Mouse (Mus musculus) mouse embryonic stem cell (cell line): ENCODE measurements around the gene 4933405L10Rik.

Experiments
- in situ Hi-C, 2 experiments: fragments of 300-500 bp; cut with MboI; formaldehyde crosslinking; loops; 1 replicate in 1 of 2; 3 replicates in 1 of 2; pipeline ENCODE4 v1.14.3; 2019 to 2020; ENCODE audit warnings: low sequenced_read_pairs in 2 of 2, low pct_unique_long_range_greater_than_20kb in 1 of 2, mixed read lengths in 1 of 2; ENCODE audit not compliant: unreplicated experiment in 1 of 2

The 4933405L10Rik gene

DNA sequence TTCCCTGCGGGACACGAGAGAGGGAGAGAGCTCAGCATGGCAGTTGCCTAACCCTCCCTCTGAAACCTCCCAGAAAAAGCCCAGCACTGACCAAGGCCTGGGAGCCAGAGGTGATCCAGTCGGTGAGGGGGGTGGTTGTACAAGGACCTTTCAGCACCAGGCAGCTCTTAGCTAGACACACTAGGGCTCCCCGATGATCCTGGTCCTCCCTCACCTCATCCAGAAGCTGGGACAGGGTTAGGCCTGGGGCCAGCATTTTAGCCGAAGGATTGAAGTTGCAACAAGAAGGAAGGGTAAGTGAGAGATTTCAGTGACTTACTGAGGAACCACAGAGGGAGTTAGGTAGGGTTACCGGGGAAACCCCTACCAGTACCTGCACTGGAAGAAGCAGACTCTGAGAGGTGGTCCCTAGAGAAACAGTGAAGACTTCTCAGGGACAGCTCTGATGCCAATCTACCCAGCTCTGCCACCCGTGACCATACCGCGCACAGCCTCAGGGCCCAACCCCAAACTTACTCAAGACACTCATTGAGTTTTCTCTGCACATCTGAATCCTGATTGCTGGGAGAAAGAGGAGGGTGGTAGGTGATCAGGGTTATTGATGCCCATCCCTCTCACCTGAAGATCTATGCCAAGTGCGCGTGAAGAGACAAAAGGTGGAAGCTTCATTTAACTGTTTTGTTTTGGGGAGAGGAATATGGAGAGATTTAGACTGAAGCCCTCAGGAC lies 7.8 kb upstream of the 4933405L10Rik start:
- in situ Hi-C loops, result no loop called here

DNA sequence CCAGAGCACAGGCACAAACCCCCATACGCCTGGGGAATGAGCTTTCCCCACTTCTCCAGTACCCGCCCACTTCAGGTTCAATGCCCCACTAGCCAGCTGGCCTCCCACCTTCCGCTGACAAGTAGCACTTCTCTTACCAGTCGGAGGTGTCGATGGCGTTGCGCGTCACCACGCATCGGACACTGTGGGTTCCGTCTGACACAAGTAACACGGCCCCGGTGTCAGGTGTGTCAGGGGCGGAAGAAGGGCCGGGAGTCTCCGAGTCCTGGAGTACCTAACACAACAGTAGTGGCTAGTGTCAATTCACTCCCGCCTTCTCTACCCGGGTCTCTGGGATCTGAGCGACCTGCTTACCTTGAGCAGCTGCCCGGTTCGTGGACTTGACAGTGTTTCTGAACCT lies 6.9 kb upstream of the 4933405L10Rik start:
- in situ Hi-C loops, result no loop called here

DNA sequence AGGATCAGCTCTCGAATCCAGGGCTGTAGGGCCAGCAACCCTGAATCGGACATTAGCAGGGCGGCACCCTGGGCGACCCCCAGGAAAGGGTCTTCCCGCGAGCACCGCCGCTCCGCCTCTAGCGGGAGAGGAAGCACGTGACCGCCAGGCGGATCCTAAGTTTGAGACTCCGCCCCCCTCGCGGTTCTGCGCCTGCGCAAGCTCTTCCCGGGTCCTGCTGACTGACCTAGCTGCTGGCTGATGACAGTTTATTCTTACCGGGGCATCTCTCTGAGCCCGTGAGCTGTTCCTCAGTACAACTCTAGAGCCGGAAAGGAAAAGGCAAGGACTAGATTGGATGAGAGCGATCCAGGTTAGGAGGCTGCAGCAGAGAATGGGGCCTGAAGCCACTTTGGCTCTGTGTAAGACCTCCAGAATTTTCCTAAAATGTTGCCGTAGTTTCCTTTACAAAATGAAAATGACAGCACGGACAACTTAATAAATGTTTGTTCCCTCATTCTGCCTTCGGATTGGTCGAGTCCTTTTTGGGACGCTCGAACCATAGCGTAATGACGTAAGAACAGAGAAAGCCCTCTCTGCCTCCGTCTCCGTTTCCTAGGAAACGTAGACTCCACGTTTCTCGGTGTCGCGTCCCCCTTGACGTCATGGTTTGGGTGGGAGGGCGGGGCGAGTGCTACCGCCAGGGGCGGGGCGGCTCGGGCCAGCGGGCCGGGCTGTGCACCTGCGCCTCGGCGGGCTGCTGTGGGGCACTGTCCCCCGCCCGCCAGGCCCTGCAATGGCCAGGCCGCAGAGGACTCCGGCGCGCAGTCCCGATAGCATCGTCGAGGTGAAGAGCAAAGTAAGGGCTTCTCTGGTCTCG lies 6.3 kb upstream of the 4933405L10Rik start, which contains the start of the genes Acd and Pard6a:
Acd (minus strand) TSS at position 137 of the 859 bp plus-strand sequence.
Pard6a (plus strand) TSS at position 183 of the 859 bp plus-strand sequence.
- in situ Hi-C loops, result no loop called here

DNA sequence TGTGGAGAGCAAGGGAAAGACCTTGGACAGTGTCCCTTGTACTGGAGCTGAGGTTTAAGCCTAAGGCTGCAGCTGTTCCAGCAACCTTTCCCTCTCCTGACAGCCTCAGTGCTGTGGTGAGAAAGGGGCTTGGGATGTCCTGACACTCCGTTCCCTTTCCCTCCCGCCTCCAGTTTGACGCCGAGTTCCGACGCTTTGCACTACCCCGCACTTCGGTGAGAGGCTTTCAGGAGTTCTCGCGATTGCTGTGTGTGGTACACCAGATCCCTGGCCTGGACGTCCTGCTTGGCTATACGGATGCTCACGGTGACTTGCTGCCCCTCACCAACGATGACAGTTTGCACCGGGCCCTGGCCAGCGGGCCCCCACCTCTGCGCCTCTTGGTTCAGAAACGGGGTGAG lies 5.5 kb upstream of the 4933405L10Rik start:
- in situ Hi-C loops, result no loop called here

DNA sequence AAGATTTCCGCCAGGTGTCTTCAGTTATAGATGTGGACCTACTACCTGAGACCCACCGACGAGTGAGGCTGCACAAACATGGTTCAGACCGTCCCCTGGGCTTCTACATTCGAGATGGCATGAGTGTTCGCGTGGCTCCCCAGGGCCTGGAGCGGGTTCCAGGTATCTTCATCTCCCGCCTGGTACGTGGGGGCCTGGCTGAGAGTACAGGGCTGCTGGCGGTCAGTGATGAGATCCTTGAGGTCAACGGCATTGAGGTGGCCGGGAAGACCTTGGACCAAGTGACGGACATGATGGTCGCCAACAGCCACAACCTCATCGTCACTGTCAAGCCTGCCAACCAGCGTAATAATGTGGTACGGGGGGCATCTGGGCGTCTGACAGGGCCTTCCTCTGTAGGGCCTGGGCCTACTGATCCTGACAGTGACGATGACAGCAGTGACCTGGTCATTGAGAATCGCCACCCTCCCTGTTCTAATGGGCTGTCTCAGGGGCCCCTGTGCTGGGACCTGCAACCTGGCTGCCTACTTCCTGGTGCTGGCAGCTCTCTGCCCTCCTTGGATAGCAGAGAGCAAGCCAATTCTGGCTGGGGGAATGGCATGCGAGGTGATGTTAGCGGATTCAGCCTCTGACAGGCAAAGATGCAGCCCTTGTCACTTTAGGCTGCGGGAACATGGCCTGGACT lies 4.6 kb upstream of the 4933405L10Rik start:
- in situ Hi-C loops, result no loop called here

DNA sequence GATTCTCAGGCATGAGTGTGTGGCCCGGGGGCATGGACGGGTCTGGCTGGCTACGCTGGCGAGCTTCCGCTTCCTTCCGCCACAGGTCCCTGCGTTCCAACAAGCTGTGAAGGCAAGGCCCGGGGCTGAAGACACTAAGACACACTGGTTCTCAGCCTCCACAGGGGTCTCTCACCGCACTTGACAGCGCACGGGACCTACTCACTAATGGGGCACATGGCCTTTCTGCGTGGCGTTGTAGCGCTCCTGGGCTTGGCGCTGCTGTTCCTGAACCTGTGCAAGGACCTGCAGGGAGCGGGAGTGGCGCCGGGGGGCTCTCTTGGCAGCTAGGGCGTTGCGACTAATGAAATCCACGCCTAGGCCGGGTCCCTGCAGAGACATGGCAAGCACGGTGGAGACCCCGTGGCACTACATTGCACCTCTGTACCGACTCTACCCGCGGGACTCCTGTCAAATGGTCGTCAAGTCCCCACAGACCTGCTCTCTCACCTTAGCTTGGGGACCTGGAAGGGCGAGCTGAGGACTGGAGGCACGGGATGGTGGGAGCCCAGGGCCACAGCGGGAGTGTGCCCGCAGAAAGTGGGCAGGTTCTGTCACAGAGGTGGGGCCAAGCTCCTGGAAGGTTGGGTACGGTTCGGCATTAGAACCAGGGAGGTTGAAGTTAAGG lies 3.2 kb upstream of the 4933405L10Rik start:
- in situ Hi-C loops, result no loop called here

DNA sequence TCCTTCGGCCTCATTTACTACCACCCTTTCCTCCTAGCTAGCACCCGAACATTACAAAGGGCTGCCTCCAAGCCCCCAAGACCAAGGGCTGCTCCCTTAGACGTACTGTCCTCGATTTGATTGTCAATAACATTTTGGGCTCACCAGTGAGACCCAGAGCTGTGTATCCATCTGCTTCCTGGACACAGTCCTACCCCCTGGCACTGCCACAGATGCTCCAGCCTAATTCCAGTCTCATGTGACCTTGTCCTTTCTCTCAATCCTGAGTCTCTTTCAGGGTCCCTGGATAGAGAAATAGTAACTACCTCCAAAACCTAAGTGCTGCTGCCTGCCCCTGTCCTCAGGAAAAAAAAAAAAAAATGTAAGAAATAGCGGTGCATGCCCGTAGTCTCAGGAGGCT lies 2.5 kb upstream of the 4933405L10Rik start:
- in situ Hi-C loops, result no loop called here

DNA sequence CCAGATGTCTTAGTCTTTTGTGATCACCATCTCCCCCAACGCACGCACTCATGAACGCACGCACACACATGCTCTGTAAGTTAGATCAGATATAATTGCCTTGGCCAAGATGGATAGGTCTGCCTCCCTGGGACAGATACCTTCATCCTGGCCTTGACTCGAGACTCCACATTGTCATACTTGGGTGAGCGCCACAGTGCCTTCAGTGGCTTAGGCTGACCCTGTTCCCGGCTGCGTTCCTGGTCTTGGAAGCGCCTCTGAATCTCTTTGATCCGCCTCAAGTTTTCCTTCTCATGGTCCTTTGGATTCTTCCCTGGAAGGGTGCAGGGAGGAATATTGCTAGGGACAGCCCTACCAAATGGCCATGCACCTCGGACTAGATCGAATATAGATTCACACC lies 1.0 kb upstream of the 4933405L10Rik start:
- in situ Hi-C loops, result no loop called here

DNA sequence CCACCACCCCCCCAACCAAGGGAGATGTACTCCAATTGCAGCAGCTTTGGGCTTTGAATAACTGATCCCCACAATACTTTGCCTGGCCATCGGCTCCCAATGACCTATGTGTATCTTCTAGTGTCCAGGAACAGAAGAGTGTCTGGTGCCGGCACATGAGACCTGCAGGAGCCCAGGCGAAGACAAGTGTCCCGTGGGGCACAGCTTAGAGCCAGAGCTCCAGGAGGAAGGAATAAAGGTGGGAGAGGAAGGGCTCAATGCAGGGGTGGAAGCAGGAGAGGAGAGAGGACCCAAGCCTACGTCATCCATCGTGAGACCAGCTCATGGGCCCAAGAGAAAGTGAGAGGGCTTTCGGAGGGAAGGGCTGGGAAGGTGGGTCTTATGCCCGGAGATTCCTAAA lies 1.2 kb downstream of the 4933405L10Rik start:
- in situ Hi-C loops, result no loop called here

DNA sequence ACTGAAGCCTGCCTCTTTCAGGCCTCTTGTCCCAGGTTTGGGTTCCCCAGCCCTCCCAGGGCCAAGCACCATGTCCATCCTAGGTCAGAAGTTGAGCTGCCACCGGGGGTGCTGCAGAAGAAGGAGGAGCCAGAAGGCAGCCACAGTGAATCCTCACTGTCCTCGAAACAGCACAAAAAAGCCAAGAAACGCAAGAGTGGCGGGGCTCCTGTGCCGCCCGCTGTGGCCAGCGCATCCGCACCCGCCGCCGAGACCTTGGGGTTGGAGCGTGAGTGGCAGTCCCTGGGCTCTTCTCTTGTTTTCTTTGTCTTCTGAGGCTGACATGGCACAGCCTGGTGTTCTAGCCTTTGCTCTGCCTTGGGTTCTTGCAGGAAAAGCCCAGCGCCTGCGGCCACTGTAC lies 1.9 kb downstream of the 4933405L10Rik start:
- in situ Hi-C loops, result no loop called here

DNA sequence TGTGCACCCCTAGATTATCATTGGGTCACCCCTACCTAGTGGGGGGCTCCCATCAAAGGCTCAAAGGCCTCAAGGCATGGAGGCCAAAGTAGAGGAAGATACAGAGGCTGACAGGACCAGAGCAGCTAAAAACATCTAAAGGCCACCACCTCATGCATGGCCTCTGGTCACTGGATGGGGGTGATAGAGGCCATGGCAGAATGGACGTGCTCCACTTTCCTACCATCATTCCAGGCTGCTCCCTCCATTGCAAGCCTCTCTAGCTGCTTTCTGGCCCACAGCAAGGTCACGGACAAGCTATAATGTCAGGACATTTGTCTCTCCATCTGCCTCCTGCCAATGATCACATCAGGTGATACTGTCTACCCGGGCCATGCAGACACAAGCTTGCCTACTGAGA lies 4.8 kb downstream of the 4933405L10Rik start:
- in situ Hi-C loops, result loop anchor here in 1 of 2 experiments (5.0 to 10.0 kb wide), 3 partner anchors 70 to 303 kb away; partner anchors contain the start of gene Ddx28

DNA sequence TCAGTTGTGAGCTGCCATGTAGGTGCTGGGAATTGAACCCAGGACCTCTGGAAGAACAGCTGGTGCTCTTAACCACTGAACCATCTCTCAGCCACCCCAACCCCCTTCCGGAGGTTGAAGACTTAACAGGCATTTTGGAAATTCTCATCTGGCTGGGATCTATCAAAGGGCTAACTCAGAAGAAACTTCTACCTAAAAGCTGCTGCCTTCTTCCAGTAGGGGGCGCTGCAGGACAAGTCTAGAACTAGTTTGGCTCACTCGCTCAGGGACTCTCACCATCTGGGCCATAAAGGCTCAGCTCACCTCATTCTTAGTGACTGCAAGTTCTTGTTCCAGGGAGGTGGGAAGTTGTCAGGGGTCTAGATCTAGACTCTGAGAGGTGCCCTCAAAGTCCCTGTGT lies 6.7 kb downstream of the 4933405L10Rik start:
- in situ Hi-C loops, result loop anchor here in 1 of 2 experiments (5.0 to 10.0 kb wide), 3 partner anchors 68 to 301 kb away; partner anchors contain the start of gene Ddx28

DNA sequence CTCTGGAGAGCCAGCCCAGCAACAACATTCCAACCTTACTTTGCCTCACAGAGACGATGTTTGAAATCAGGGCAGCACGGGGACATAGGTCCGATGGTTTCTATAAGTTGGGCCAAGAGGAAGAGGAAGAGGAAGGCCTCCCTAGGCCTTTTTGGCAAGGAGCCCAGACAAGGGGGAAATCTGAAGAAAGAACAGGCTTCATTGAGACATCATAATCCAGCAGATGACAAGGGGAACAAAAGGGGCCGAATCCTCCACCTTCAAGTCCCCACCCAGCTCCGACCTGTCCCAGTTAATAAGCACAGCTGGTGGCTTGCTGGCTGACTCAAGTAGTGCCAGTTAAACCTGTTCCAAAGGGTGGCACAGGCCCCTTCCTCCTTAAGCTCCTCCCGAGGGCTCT lies 7.6 kb downstream of the 4933405L10Rik start:
- in situ Hi-C loops, result loop anchor here in 1 of 2 experiments (10.0 kb wide), 2 partner anchors 210 to 300 kb away; partner anchors contain the start of gene Ddx28

DNA sequence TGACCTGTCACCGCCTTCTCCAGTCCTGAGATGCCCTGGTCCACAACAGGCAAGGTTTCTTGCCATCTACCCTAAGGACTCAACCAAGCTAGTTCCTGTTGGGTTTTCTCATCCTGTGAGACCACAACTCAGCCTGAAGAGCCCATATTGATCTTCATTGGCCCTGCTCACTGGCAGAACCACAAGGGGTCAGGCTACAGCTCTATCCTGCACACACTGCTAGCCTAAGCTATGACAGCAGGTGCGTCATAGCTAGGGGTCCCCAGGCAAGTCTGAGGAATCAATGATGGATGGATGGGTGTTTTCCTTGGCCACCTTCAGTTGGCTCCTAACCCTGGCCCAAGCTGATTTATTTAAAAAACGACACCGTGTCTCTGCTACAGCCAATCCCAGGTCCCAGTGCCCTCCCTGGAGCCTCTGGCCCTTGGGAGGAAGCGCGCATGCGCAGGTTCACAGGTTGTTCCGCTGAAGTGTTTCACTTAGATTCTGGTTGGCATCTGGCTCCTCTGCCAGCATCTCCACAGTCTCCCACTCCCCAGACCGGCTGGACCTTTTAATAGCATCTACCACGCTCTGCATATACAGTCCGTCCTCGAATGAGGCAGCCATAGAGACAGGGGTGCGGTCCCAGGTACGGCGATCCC lies 9.0 kb downstream of the 4933405L10Rik start:
- in situ Hi-C loops, result loop anchor here in 1 of 2 experiments (10.0 kb wide), 2 partner anchors 208 to 298 kb away; partner anchors contain the start of gene Ddx28

DNA sequence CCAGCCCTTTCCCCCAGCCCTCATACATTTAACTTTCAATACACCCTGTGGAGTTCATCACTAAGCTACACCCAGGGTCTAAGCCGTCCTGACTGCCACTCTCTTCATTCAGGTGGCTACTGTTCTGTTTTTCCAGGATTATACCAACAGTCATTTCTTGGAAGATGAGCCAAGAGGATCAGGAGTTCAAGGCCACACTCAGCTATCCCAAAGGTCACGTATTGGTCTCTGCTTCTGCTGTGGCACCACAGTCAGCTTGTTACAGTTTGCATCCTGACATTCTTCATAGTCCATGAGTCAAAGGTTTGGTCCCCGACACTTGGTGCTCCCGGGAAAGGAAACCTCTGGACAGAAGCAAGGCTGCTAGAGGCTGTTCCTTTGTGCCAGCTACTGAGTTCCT lies 12.2 kb downstream of the 4933405L10Rik start:
- in situ Hi-C loops, result loop anchor here in 1 of 2 experiments (10.0 kb wide), 2 partner anchors 205 to 295 kb away; partner anchors contain the start of gene Ddx28

DNA sequence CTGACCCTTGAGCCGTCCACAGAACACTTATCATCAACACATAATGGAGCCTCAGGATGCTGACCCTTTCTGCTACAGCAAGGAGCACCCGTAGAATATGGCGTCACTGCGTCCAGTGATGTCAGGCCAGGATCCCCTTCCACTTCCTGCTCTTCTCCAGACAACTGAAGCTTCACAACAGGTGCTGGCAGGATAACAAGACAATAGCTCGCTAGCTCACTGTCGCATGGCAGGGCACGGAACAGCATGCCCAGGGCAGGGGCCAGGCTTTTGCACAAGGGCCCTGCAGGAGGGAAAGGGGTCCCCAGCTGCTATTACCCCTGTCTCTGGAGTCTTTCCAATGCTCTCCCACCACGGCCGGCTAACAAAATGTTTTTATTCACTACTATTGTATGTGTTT lies 15.4 kb downstream of the 4933405L10Rik start:
- in situ Hi-C loops, result no loop called here

DNA sequence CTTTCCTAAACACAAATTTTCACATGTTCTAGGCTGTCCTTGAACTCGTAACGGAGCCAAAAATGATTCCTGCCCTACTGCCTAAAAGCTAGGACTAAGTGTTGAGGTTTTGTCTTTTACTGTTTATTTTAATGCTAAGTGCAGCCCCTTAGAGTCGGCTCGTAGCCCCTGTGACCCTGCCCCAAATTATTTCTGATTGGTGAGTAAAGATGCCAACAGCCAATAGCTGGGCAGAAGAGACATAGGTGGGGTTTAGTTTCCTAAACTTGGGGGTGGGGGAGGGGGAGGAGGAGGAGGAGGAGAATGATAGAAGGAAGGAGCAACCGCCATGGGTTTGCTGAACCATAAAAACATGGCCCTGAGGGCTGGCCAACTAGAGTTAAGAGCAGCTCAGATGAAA lies 18.3 kb downstream of the 4933405L10Rik start:
- in situ Hi-C loops, result no loop called here
